22 mouse cellular contexts compared by ENCODE assay signal in genomic region chr10:19370146-19370545, GRCm38 (mm10). TPM values are rescaled to one million over a fixed set of nuclear protein-coding genes. Genes with fewer than 3 reads are reported as not detected.
"Had no signal": no experiment of that assay in that cellular context is flagged by ENCODE, and none has a peak within 500 bp of the region (broad histone marks: within the 10 kb centered on the region; RNA-seq: fewer than 3 reads in every experiment).

No protein-coding gene starts in this region.

- ATAC-seq: liver, postnatal 0 days; midbrain, embryonic 13.5 days; midbrain, embryonic 16.5 days had no signal

- H3K27ac ChIP-seq: midbrain, embryonic 10.5 days; midbrain, embryonic 13.5 days; neural tube, embryonic 13.5 days; neural tube, embryonic 15.5 days had no signal

- H3K4me2 ChIP-seq: lung, embryonic 14.5 days; midbrain, embryonic 13.5 days; neural tube, embryonic 13.5 days; neural tube, embryonic 15.5 days had no signal

- H3K9ac ChIP-seq: liver, postnatal 0 days; lung, embryonic 14.5 days; midbrain, embryonic 13.5 days; neural tube, embryonic 13.5 days; neural tube, embryonic 15.5 days had no signal

- H3K4me3 ChIP-seq: midbrain, embryonic 10.5 days; midbrain, embryonic 13.5 days; myocyte; neural tube, embryonic 13.5 days; neural tube, embryonic 15.5 days had no signal

- DNase-seq: liver, postnatal 0 days; lung, embryonic 14.5 days; lung, postnatal 10 days; lung, postnatal 4 days; retina, postnatal 1 day; right cerebral cortex, adult 18-20 months; right cerebral cortex, postnatal 25 days; right cerebral cortex, postnatal 4 days; spleen, adult 18-20 months; thymus, adult 18-20 months had no signal

- H3K9me3 ChIP-seq: midbrain, embryonic 10.5 days; midbrain, embryonic 13.5 days; neural tube, embryonic 13.5 days; neural tube, embryonic 15.5 days had no signal

- H3K36me3 ChIP-seq: midbrain, embryonic 10.5 days; midbrain, embryonic 13.5 days; neural tube, embryonic 13.5 days; neural tube, embryonic 15.5 days had no signal

RNA-seq across cellular contexts. Expression of gene Olig3, which starts 13.8 kb away (rescaled TPM):
- total RNA-seq: megakaryocyte, adult 5-6 weeks; megakaryocyte-erythroid progenitor cell, adult 5-6 weeks had no signal
- polyA plus RNA-seq: liver, postnatal 0 days; lung, embryonic 14.5 days; lung, embryonic 16.5 days; myocyte; small intestine, adult 2 months; stomach, embryonic 14.5 days; stomach, embryonic 16.5 days had no signal
